Mouse (Mus musculus) bone marrow macrophage, adult 2 months (primary cell): ENCODE measurements around the gene Clec16a.

Experiments
- CTCF ChIP-seq: IDR thresholded peaks from 2 replicates; pipeline ENCODE4 v1.5.1; 2012; ENCODE audit warnings: low read depth, mild to moderate bottlenecking, low read length, moderate library complexity
- POLR2A ChIP-seq: IDR thresholded peaks from 2 replicates; pipeline ENCODE4 v1.6.1; 2012; ENCODE audit warnings: mild to moderate bottlenecking, low read depth, low read length, borderline replicate concordance

DNA sequence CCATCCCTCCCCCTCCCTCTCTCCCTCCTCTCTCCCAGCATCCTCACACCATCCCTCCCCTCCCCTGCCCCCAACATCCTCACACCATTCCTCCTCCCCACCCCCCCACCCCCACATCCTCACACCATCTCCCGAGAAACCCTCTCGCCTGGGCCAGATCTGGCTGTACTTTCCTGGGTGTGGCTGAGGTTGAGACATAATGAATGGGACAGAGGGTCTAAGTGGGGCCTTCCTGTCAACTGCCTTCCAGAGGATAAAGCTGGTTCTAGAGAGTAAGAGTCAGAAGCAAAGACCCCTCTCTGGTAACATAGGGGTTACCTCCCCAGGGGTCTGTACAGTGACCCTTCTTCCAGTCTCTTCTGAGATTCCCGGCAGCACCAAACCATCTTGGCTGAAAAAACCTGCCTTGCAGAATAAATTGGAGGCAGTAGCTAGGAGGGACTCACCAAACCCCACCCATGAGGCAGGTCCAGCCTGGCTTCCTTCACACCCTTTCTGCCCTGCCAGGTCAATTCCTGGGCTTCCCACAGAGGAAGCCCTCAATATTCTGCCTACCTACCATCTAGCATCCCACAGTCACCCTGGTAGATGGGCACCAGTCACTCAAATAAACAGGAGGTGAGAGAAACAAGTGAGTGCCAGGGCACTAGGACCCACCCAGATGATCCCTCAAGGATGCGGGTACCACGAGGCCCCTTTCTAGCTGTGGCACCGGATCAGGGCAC, 218.6 kb downstream of the Clec16a start:
- TF ChIP-seq CTCF (no peak), POLR2A (no peak)
